Mouse (Mus musculus): ENCODE measurements at regions not wholly inside any gene's neighbourhood (a gene's known extent, or its start where the extent isn't known, plus 50 kb on each side); places are given as distances from the start of the nearest gene placed in this dataset.

DNA sequence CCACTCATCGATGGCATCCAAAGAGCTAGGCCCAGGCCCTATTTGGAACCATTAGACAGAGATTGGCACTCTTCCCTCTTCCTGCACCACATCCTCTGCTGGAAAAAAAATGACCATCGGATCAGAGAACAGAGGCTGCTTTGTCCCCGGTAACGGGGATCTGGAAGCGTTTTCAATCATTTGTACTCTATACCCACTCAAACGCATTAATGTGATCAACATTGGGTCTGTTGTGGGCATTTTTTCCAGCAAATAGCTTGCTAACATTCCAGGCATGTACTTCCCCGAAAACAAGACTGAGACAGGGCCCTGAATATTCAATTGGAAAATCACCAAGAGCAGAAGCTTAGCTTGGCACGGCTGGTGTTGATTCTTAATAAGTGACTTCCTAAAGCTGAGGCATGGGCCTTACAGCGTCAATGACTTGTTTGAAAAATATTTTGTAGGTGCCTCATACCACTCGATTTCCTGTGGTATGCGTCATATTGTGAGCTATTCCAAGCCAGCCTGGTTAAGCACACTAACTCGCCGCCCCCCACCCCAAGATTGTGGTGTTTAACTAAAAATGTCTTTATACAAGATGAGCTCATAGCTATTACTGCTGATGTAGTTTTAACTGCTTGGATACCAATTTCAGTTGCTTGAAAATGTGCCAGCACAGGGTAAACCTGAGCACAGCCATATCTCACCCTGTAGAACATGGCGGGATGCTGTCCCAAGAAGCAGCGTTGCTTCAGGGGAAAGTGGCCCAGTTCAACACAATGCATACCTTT is 308.0 kb downstream of the Spry2 start:
- H3K36me3 ChIP-seq (ENCODE audit: control insufficient read depth, insufficient read depth, low read length, poor library complexity, severe bottlenecking) = no peaks in the 10 kb centered on the region
- no peak overlapping the region for H3K4me3 ChIP-seq (ENCODE audit: low read depth, low read length)
- H3K9me3 ChIP-seq (replicated peaks; ENCODE audit: control insufficient read depth, insufficient read depth, low read length, poor library complexity, severe bottlenecking) = no peaks in the 10 kb centered on the region
- H3K27ac ChIP-seq (ENCODE audit: insufficient read depth, low read length) = no peak overlapping the region
- H3K4me1 ChIP-seq (ENCODE audit: control insufficient read depth, insufficient read depth, low read length) = no peaks in the 10 kb centered on the region
- TF ChIP-seq EP300 (IDR thresholded peaks at IDR 0.05; ENCODE audit: insufficient read depth, low read depth, low read length) (no peak), CTCF (IDR thresholded peaks at IDR 0.05; ENCODE audit: low read depth, low read length) (no peak), POLR2A (IDR thresholded peaks at IDR 0.05; ENCODE audit: insufficient read depth, low read length) (no peak)
- H3K27me3 ChIP-seq (ENCODE audit: control insufficient read depth, insufficient read depth, low read length, poor library complexity, severe bottlenecking) = no peaks in the 10 kb centered on the region
- H3K9ac ChIP-seq (ENCODE audit: low read depth, poor library complexity, severe bottlenecking) = no peak overlapping the region

DNA sequence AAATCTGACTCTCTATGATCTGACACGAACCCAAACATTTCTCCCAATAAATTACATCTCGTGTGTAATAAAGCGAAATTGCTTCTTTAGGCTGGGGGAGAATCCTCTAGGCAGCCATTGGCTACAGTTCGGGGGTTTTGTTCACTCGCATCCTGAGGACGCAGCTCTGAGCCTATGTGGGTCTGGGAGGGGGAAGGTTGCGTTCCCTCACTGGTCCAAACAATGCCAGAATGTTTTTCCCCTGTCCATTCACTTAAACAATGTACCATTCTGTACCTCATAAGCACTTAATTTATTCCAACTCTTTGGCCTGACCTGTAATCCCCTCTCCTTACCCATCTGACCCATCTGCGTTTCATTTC is 308.6 kb downstream of the Spry2 start:
- H3K4me1 ChIP-seq (ENCODE audit: control insufficient read depth, insufficient read depth, low read length) = no peaks in the 10 kb centered on the region
- TF ChIP-seq EP300 (IDR thresholded peaks at IDR 0.05; ENCODE audit: insufficient read depth, low read depth, low read length) (no peak), POLR2A (IDR thresholded peaks at IDR 0.05; ENCODE audit: insufficient read depth, low read length) (no peak), CTCF (IDR thresholded peaks at IDR 0.05; ENCODE audit: low read depth, low read length) (no peak)
- no peak overlapping the region for H3K4me3 ChIP-seq (ENCODE audit: low read depth, low read length)
- no peak overlapping the region for H3K27ac ChIP-seq (ENCODE audit: insufficient read depth, low read length)
- no peaks in the 10 kb centered on the region for H3K27me3 ChIP-seq (ENCODE audit: control insufficient read depth, insufficient read depth, low read length, poor library complexity, severe bottlenecking)
- H3K36me3 ChIP-seq (ENCODE audit: control insufficient read depth, insufficient read depth, low read length, poor library complexity, severe bottlenecking) = no peaks in the 10 kb centered on the region
- no peaks in the 10 kb centered on the region for H3K9me3 ChIP-seq (replicated peaks; ENCODE audit: control insufficient read depth, insufficient read depth, low read length, poor library complexity, severe bottlenecking)
- no peak overlapping the region for H3K9ac ChIP-seq (ENCODE audit: low read depth, poor library complexity, severe bottlenecking)

DNA sequence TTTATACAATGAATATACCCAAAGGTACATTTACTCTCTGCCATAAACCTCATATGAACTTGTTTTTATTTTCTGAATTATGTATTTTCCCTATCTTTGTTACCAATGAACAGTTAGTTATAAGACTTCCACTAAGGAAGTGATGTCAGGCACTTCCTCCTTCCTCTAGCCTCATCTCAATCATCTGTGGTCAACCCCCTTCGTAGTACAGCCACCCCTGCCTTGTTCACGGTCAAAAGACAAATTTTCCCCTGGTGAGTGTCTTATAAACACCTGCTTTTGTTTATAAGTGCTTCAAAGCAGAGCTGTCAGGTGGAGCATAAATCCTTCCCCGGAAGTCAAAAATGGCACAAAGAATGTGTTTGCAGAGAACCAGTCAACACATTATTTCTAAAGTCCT is 312.0 kb downstream of the Spry2 start:
- TF ChIP-seq CTCF (IDR thresholded peaks at IDR 0.05; ENCODE audit: low read depth, low read length) (no peak), EP300 (IDR thresholded peaks at IDR 0.05; ENCODE audit: insufficient read depth, low read depth, low read length) (no peak), POLR2A (IDR thresholded peaks at IDR 0.05; ENCODE audit: insufficient read depth, low read length) (no peak)
- H3K4me3 ChIP-seq (ENCODE audit: low read depth, low read length) = no peak overlapping the region
- no peaks in the 10 kb centered on the region for H3K36me3 ChIP-seq (ENCODE audit: control insufficient read depth, insufficient read depth, low read length, poor library complexity, severe bottlenecking)
- no peak overlapping the region for H3K9ac ChIP-seq (ENCODE audit: low read depth, poor library complexity, severe bottlenecking)
- no peaks in the 10 kb centered on the region for H3K27me3 ChIP-seq (ENCODE audit: control insufficient read depth, insufficient read depth, low read length, poor library complexity, severe bottlenecking)
- no peaks in the 10 kb centered on the region for H3K4me1 ChIP-seq (ENCODE audit: control insufficient read depth, insufficient read depth, low read length)
- H3K27ac ChIP-seq (ENCODE audit: insufficient read depth, low read length) = no peak overlapping the region
- no peaks in the 10 kb centered on the region for H3K9me3 ChIP-seq (replicated peaks; ENCODE audit: control insufficient read depth, insufficient read depth, low read length, poor library complexity, severe bottlenecking)

DNA sequence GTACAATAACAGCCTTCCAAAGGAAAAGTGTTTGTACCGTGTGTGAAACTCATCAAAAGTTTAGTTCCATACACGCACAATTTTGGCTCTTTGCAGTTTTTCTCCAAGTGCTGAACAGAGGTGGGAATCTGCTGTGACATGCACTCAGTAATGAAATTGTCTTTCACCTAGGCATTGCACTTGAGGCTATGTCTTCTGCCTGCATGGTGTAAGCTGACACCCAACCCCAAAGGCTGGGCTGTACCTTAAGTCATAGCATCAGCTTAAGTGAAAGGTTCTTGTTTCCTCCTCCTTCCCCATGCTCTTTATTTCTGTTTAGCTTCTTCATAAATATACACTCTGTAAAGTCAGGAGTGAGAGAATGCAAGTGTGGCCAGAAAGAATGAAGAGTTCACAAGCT is 313.1 kb downstream of the Spry2 start:
- Histone ChIP-seq H3K4me3 (ENCODE audit: low read depth, low read length) (no peak overlapping the region), H3K27ac (ENCODE audit: insufficient read depth, low read length) (no peak overlapping the region), H3K27me3 (ENCODE audit: control insufficient read depth, insufficient read depth, low read length, poor library complexity, severe bottlenecking) (no peaks in the 10 kb centered on the region), H3K4me1 (ENCODE audit: control insufficient read depth, insufficient read depth, low read length) (no peaks in the 10 kb centered on the region), H3K9me3 (replicated peaks; ENCODE audit: control insufficient read depth, insufficient read depth, low read length, poor library complexity, severe bottlenecking) (no peaks in the 10 kb centered on the region), H3K9ac (ENCODE audit: low read depth, poor library complexity, severe bottlenecking) (no peak overlapping the region), H3K36me3 (ENCODE audit: control insufficient read depth, insufficient read depth, low read length, poor library complexity, severe bottlenecking) (no peaks in the 10 kb centered on the region)
- TF ChIP-seq POLR2A (IDR thresholded peaks at IDR 0.05; ENCODE audit: insufficient read depth, low read length) (no peak), EP300 (IDR thresholded peaks at IDR 0.05; ENCODE audit: insufficient read depth, low read depth, low read length) (no peak), CTCF (IDR thresholded peaks at IDR 0.05; ENCODE audit: low read depth, low read length) (no peak)

DNA sequence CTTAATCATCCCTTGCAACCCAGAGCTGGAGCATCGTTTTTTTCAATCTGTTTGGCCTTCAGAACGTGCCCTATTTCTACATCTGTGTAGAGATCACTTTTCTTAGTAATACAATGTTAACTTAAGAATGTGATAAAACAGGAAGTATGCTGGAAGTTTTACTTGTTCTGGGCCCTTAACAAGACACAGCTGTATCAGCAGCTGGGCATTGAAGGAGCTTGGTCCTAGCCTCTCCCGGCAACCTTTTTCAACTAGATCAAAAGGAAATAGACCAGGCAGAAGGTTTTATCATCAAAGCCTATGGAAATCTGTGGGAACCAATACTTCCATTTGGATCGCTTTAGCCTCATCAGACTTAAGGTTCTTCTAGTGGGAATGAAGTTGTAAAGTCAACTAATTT is 317.9 kb downstream of the Ndfip2 start:
- Histone ChIP-seq H3K27me3 (ENCODE audit: control insufficient read depth, insufficient read depth, low read length, poor library complexity, severe bottlenecking) (no peaks in the 10 kb centered on the region), H3K4me3 (ENCODE audit: low read depth, low read length) (no peak overlapping the region), H3K36me3 (ENCODE audit: control insufficient read depth, insufficient read depth, low read length, poor library complexity, severe bottlenecking) (no peaks in the 10 kb centered on the region), H3K27ac (ENCODE audit: insufficient read depth, low read length) (no peak overlapping the region), H3K9me3 (replicated peaks; ENCODE audit: control insufficient read depth, insufficient read depth, low read length, poor library complexity, severe bottlenecking) (no peaks in the 10 kb centered on the region), H3K9ac (ENCODE audit: low read depth, poor library complexity, severe bottlenecking) (no peak overlapping the region), H3K4me1 (ENCODE audit: control insufficient read depth, insufficient read depth, low read length) (no peaks in the 10 kb centered on the region)
- no peak for TF ChIP-seq EP300 (IDR thresholded peaks at IDR 0.05; ENCODE audit: insufficient read depth, low read depth, low read length)
- no peak for TF ChIP-seq POLR2A (IDR thresholded peaks at IDR 0.05; ENCODE audit: insufficient read depth, low read length)
- TF ChIP-seq CTCF (IDR thresholded peaks at IDR 0.05; ENCODE audit: low read depth, low read length) = no peak

DNA sequence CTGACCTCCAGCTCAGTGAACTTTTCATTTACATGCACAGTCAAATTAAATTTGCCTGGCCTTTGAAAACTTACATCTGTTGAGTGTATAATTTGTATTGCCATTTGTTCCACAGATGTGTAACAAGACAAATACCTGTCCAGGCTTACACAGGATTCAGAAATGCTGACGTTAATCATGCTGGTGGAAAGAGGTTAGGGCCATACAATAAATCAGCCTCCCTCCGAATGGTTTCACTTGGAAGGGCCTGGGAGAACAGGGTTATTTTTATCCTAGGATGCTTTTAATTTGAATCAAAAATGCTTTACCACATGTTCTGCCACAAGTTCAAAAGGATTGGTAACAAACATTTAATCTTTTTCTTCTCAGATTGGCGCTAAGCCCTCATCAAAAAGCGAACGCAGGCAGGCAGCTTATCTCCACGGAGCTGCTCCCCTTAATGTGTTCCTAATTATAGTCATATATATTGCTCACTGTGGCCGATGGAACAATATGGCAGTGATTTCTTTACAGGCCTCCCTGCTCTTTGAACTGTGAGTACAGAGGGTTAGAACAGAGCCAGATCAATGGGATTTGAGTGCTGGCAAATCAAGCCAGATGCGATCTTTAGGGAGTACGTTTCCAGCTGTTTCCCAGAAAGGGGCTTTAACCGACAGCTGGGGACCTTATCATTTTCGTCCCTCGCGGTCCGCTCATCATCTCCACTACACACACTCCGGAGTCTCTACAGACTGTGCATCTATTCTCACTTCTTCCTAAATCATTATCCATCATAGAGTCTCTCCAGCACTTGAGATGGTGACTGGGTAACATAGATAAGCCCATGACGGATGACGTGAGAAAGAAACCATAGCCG is 313.9 kb downstream of the Ndfip2 start:
- no peaks in the 10 kb centered on the region for H3K36me3 ChIP-seq (ENCODE audit: control insufficient read depth, insufficient read depth, low read length, poor library complexity, severe bottlenecking)
- no peaks in the 10 kb centered on the region for H3K27me3 ChIP-seq (ENCODE audit: control insufficient read depth, insufficient read depth, low read length, poor library complexity, severe bottlenecking)
- TF ChIP-seq CTCF (IDR thresholded peaks at IDR 0.05; ENCODE audit: low read depth, low read length) (no peak), POLR2A (IDR thresholded peaks at IDR 0.05; ENCODE audit: insufficient read depth, low read length) (no peak), EP300 (IDR thresholded peaks at IDR 0.05; ENCODE audit: insufficient read depth, low read depth, low read length) (no peak)
- no peak overlapping the region for H3K27ac ChIP-seq (ENCODE audit: insufficient read depth, low read length)
- no peak overlapping the region for H3K9ac ChIP-seq (ENCODE audit: low read depth, poor library complexity, severe bottlenecking)
- H3K4me3 ChIP-seq (ENCODE audit: low read depth, low read length) = no peak overlapping the region
- H3K4me1 ChIP-seq (ENCODE audit: control insufficient read depth, insufficient read depth, low read length) = no peaks in the 10 kb centered on the region
- H3K9me3 ChIP-seq (replicated peaks; ENCODE audit: control insufficient read depth, insufficient read depth, low read length, poor library complexity, severe bottlenecking) = no peaks in the 10 kb centered on the region
